Mouse (Mus musculus) heart, postnatal 14 days (tissue): ENCODE results near the gene Ptpn1. TPM values are rescaled to one million over a fixed set of nuclear protein-coding genes. Genes with fewer than 3 reads are reported as not detected.

Experiments
- total RNA-seq, 2 experiments: library from RNA; stranded (reverse); gene quantifications; 2 replicates each; pipeline ENCODE4 v1.2.3; 2021

The Ptpn1 gene
- total RNA-seq, 2 experiments from 2014 or later, result 24.0 to 27.8 TPM

Other genes starting within 250 kb of the Ptpn1 start
- gene Cebpb, start 243.1 kb upstream of the Ptpn1 start, total RNA-seq, result 100 to 1,000 TPM; 108 to 124 TPM
- 10 to 100 TPM; 35.0 to 35.2 TPM for gene Tmem189, start 242.2 kb upstream of the Ptpn1 start, total RNA-seq
- gene Ripor3, start 78.6 kb downstream of the Ptpn1 start, total RNA-seq, result 1 to 10 TPM in 1 of 2 experiments, under 1 TPM in 1; 0.93 to 1.1 TPM
- gene Pard6b, start 148.9 kb downstream of the Ptpn1 start, total RNA-seq, result 1 to 10 TPM; 2.9 to 3.6 TPM